Mouse (Mus musculus): Measurements from ENCODE around the gene Traip.
"Not testable (repeated sequence)": the region's sequence is repeated elsewhere in the genome, so short reads cannot be mapped to it uniquely, and the experiment has no call there.

Traip gene

DNA sequence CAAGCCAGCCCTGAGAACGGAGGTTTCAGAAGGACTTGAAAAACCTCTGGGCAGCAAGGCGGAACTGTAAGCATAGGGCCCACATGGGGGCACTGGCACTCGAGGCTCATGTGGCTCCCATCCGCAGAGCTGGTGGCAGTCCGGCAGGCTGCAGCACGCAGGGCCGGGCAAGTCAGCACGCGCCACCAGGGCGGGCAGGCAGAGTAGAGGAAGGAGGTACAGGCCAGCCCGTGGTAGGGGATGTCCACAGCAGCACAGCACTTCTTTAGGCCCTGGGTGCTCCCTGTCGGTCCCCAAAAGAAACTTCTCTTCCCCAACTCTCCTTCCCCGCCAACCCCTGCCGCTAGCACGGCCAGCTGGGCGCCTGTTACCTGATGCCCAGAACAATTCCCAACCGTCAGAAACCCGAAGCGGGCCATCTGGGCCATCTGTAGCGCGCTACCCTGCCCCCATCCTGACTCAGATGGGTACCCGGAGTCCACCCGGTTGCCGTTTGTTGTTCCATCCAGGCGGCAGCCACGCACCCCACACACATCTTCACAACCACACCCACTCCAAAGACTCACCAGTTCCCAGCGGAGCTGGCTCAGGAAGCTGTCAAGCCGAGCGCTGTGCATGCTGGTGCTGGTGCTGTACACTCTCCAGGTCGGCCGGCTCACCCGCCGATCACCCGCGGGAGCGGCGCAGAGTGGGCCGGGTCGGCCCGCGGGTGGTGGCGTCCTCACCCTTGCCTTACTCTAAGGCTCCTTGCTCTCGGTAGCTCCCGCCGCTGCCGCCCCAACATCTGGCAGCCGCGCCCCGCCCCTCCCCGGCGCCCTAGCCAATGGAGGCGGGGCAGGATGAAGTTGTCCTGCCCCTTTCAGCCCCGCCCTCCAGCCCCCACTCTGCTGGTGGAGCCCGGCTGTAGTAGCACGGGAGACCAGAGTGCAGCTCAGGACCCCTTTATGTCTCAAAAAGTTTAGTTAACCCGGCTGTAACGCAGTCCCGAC lies 35.5 kb downstream of the Traip start, which contains the start of gene Inka1:
Gene Inka1, minus strand, starts transcription at position 749 of the 989 bp plus-strand sequence.
- in situ Hi-C loops (cut with MboI; ENCODE audit: low pct_unique_long_range_greater_than_20kb in 1 of 2, low sequenced_read_pairs in 2 of 2, unreplicated experiment in 1 of 2): no loop called here

DNA sequence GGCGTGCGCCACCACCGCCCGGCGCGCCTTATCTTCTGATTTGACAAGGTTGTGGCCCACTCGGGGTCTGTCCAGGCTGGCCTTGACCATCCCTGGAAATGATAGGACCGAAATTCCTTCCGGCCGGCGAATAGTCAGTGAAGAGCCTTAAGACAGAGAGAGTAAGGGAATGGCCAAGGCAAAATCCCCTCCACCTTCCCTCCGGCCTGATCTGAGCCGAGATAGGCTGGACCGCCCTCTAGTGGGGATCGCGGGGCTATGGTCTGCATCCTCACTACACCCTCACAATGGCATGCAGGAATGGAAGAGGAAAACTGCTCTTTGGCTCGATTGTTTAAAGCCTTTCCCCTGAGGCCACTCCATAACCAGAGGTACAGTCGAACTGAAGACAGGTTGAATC lies 36.4 kb downstream of the Traip start:
- in situ Hi-C loops (cut with MboI; ENCODE audit: low pct_unique_long_range_greater_than_20kb in 1 of 2, low sequenced_read_pairs in 2 of 2, unreplicated experiment in 1 of 2): no loop called here

DNA sequence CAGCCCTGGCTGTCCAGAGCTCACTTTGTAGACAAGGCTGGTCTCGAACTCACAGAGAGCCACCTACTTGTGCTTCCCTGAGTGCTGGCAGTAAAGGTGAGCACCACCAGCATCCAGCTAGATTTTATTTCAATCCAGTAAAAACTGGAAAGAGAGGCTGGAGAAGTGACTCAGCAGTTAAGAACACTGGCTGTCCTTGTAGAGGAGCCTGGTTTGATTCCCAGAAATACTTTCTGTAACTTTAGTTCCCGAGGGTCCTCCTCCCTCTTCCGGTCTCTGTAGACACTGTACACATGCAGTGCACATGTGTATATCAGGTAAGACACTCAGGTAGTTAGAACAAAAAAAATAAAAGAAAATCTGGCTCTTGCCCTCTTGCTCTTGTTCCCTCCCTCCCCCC lies 38.0 kb downstream of the Traip start:
- in situ Hi-C loops (cut with MboI; ENCODE audit: low pct_unique_long_range_greater_than_20kb in 1 of 2, low sequenced_read_pairs in 2 of 2, unreplicated experiment in 1 of 2): no loop called here

DNA sequence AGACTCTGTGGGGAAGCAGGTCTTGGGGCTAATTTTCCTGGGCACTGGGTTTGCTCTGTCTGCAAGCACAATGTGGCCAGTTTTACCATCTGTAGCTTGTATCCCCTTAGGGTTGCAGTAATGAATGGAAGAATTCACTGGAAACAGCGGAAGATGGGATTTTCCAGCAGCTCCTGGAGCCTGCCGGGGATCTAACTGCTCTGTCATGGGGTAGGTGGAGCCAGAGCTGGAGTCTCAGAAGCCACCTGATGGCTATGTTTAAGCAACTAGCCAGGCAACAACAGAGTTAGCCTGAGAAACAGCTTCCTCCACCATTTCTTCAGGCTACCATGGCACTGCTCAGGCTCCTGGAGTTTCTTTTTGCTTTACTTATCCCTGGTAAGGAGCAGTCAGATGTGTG lies 42.3 kb downstream of the Traip start, which contains the start of gene Cdhr4:
Gene Cdhr4, plus strand, starts transcription at position 301 of the 400 bp plus-strand sequence.
- in situ Hi-C loops (cut with MboI; ENCODE audit: low pct_unique_long_range_greater_than_20kb in 1 of 2, low sequenced_read_pairs in 2 of 2, unreplicated experiment in 1 of 2): no loop called here

DNA sequence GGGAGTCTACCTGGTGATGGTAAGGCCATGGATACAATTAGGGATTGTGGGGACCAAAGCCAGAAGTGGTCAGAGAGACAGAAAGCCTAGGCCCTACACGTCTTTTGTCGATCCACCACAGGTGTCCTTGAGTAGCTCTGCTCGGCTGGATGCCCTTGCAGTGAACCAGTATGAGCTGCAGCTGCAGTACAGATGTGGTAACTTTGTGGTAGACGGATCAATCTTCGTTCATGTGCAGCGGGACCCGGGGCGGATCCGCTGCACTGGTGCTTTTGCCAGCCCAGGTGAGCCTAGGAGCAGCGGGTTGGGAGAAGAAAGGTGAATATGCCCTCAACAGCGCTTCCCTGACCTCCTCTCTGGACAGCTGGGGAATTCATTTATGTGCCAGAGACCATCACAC lies 43.1 kb downstream of the Traip start:
- in situ Hi-C loops (cut with MboI; ENCODE audit: low pct_unique_long_range_greater_than_20kb in 1 of 2, low sequenced_read_pairs in 2 of 2, unreplicated experiment in 1 of 2): no loop called here

DNA sequence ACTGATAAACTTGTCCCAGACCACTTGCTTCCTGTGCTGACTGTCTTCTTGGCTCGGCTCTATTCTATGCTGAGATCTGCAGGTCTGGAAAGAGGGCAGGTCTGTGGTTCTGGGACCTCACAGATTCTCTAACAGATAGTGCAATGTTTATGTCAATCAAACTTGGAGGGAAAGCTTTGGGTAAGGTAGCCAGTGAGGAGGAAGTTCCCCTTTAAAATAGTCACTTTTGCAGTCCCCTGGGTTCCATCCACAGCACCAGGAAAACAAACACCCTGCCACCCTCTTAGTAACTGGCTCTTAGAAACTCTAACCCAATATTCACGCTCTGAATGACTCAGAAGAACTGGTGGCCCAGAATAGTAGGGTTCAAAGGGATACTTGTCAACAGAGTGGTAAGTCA lies 44.5 kb downstream of the Traip start:
- in situ Hi-C loops (cut with MboI; ENCODE audit: low pct_unique_long_range_greater_than_20kb in 1 of 2, low sequenced_read_pairs in 2 of 2, unreplicated experiment in 1 of 2): no loop called here

DNA sequence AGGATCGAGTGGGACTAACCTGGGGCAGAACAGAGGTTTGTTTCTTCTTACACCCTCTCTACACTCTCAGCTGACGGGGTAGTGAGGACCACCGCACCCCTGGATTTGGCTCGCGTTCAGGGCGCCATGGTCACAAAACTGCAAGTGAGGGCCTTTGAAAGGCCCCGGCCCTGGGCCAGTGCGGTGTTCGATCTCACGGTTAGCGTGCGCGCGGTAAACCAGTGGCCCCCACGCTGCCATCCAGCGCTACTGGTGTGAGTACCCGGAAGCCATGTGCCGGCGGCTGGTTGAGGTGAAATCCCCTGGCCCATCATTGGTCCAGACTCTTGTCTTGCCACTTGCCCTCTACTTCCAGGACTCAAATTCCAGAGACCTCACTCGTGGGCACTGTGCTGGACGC lies 45.6 kb downstream of the Traip start:
- in situ Hi-C loops (cut with MboI; ENCODE audit: low pct_unique_long_range_greater_than_20kb in 1 of 2, low sequenced_read_pairs in 2 of 2, unreplicated experiment in 1 of 2): no loop called here

DNA sequence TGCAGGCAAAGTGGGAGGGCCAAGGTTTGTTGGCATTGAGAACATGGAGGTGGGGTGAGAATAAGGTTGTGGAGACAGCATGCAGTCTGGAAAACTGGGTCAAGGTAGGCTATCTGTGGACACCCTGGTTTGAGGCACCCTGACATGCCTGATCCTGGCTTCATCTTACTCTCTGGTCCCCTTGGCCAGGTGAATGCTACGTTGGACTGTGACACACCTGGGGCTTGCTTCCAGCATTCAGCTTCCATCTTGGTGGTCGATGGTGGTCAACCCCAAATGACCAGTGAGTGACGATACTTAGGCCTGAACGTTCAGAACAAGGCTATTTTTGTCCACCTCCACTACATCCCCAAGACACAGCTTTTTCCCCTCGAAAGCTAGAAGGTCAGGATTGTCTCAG lies 46.1 kb downstream of the Traip start, which contains the start of gene Gm20662:
Gene Gm20662, plus strand, starts transcription at position 301 of the 400 bp plus-strand sequence.
- in situ Hi-C loops (cut with MboI; ENCODE audit: low pct_unique_long_range_greater_than_20kb in 1 of 2, low sequenced_read_pairs in 2 of 2, unreplicated experiment in 1 of 2): no loop called here

DNA sequence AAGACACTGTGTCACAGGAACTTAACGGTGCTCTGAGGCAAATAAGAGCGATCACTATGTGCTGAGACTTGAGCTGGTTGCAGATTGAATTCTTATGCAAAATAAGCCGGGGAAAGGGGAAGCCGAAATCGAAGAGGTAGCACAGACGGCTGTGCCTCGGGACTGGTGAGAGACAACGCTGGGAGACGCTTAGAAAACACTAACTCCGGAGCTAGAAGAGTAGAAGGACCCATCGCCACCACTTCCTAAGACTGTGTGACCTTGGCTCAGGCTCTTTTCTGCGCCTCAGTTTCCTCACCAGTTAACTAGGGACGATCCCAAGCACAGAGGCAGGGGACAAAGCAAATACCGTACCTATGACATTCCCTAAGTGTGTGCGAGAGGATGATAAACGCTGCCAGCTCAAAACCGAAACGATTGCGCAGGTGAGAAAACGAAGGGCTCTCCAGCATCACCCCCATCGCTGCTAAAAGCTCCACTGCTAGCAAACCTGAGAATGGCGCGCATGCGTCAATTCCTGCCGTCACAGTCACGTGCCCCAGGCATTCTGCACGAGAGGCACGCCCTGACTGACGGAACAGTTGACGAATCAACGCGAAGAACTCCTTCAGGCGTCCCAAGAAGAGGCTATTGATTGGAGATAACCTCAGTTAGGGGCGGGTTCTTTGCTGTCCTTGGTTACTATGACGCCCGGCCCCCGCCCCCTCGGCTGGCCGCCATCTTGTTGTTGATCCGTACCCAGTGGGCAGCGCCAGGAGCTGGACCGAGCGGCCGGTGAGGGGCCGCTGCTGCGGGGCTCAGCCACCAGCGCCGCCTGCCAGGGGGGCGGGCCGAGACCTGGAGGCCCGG lies 52.2 kb downstream of the Traip start, which contains the start of gene Ip6k1:
Gene Ip6k1, plus strand, starts transcription at position 580 of the 849 bp plus-strand sequence.
- in situ Hi-C loops (cut with MboI; ENCODE audit: low pct_unique_long_range_greater_than_20kb in 1 of 2, low sequenced_read_pairs in 2 of 2, unreplicated experiment in 1 of 2): no loop called here

DNA sequence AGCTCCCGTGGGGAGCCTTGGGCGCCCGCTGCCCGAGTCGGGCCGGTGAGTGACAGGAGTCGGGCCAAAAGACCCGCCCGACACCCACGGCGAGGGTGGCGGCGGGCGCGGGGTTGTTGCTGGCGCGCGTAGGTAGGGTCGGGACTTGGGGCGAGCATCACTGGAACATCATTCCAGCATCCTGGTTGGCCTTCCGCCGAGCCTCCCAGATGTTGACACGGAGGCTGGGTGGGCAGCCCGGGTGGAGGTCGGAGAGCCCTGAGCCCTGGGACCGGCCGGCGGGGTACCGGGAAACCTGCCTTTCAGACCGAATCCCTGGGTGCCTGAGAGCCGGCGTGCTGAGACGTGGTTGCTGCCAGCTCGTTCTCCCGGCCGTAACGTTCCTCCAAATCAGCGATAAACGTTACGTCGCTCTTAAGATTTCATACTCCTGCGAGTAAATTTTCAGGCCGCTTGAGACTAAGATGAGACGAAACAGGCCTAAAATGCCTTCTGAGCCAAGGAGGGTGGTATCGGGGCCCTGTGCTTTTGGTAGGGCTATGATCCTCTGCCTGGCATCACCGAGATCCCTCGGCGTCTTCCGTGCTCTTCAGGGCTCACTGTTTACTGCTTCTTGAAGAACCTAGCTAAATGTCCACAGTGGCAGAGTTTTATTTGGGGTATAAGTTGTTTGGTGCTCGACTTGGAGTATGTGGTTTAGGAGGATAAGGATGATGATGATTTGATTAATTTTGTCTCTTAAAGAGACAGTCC lies 53.0 kb downstream of the Traip start:
- in situ Hi-C loops (cut with MboI; ENCODE audit: low pct_unique_long_range_greater_than_20kb in 1 of 2, low sequenced_read_pairs in 2 of 2, unreplicated experiment in 1 of 2): no loop called here

DNA sequence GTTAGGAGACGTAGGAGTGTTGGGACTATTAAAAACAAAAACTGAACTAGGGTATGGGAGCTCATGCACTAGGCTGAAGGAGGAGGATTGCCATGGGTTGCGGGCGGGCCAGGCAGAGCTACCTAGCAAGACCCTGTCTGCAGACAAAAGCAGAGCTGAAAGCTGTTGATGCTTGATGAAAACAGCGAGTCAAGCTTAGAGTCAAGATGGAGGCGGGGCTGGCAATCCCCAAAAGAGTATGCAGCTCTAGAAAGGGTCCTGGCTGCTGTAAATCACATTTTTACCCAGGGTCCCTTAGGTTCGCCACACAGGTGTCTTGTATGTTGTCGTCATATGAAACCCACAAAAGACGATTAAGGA lies 53.6 kb downstream of the Traip start:
- in situ Hi-C loops (cut with MboI; ENCODE audit: low pct_unique_long_range_greater_than_20kb in 1 of 2, low sequenced_read_pairs in 2 of 2, unreplicated experiment in 1 of 2): no loop called here

DNA sequence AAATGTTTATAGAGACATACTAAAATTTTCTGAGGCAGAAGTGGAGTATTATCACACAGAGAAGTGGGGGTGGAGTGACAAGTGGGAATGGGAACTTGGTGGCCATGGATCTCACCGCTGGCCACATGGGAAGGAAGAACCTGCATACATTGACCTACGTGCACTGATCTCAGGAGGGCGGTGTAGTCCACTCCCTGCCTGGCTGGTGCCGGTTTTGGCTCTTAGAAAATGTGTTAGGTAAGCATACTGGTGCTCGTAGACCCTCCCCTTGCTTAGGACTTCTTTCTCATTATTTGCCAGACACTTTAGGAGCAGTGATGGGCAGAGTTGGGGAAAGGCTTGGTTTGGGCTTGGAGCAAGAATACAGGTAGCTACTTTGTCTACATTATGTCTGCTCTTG lies 58.1 kb downstream of the Traip start:
- in situ Hi-C loops (cut with MboI; ENCODE audit: low pct_unique_long_range_greater_than_20kb in 1 of 2, low sequenced_read_pairs in 2 of 2, unreplicated experiment in 1 of 2): no loop called here

DNA sequence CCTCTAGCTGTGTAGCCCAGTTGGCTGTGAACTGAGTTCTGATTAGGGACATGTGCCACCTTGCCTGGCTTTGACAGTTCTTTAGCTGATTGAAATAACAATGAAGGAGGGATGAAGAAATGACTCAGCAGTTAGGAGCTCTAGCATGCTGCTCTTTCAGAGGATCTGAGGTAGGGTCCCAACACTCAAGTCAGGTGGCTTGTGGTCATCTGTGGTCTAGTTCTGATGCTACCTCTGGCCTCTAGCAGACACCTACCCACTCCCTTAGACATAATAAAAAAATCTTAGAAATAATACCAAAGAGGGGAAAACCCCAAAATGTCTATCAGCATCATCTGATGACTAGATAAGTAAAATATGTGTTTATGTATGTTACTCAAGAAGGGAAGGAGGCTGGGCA lies 60.4 kb downstream of the Traip start:
- in situ Hi-C loops (cut with MboI; ENCODE audit: low pct_unique_long_range_greater_than_20kb in 1 of 2, low sequenced_read_pairs in 2 of 2, unreplicated experiment in 1 of 2): no loop called here

DNA sequence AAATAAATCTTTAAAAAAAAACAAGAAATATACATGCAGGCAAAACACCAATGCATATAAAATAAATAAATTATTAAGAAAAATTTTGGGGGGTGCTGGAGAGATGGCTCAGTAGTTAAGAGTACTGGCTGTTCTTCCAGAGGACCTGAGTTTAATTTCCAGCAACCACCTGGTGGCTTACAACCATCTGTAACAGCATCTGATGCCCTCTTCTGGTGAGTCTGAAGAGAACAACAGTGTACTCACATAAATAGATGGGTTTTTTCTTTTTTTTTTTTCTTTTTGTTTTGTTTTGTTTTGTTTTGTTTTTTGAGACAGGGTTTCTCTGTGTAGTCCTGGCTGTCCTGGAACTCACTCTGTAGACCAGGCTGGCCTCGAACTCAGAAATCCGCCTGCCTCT lies 63.6 kb downstream of the Traip start:
- in situ Hi-C loops (cut with MboI; ENCODE audit: low pct_unique_long_range_greater_than_20kb in 1 of 2, low sequenced_read_pairs in 2 of 2, unreplicated experiment in 1 of 2): not testable (repeated sequence)

DNA sequence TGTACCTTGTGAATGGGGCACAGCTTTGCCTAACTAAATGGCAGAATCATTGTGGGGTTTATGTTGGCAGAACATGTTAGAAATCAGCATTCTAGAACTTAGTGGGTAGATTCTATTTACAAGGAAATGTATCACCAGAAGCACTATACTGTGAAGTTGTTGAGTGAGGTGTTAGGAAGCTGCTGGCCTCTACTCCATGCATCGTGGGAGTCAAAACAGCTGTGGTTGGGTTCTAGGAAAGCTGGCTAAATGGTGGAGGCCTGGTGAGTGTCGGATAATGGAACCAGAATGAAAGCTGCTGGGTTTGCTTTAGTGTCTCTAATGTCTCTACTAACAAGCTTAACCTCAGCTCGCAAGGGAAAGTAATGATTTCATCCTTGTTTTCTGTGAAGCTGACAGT lies 67.2 kb downstream of the Traip start:
- in situ Hi-C loops (cut with MboI; ENCODE audit: low pct_unique_long_range_greater_than_20kb in 1 of 2, low sequenced_read_pairs in 2 of 2, unreplicated experiment in 1 of 2): no loop called here

DNA sequence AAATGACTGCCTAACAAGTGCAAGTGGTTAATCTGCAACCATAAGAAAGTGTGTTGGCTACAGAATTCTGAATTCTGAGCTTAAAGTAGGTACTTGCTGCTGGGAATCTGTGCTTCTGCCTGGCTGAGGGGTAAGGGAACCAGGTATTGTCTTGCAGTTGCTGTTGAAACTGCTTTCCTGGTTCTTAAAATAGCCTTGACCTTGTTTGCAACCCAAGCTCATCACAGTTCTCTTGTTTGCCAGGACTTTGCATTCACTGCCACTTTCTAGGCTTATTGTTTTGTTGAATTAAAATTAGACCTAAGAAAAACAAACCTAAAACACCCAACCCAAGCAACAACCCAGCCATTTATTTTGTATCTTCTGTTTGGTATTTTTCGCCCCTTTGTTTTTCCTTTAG lies 70.8 kb downstream of the Traip start:
- in situ Hi-C loops (cut with MboI; ENCODE audit: low pct_unique_long_range_greater_than_20kb in 1 of 2, low sequenced_read_pairs in 2 of 2, unreplicated experiment in 1 of 2): no loop called here
